Mouse (Mus musculus): ENCODE data around the gene Plpp7.

DNA sequence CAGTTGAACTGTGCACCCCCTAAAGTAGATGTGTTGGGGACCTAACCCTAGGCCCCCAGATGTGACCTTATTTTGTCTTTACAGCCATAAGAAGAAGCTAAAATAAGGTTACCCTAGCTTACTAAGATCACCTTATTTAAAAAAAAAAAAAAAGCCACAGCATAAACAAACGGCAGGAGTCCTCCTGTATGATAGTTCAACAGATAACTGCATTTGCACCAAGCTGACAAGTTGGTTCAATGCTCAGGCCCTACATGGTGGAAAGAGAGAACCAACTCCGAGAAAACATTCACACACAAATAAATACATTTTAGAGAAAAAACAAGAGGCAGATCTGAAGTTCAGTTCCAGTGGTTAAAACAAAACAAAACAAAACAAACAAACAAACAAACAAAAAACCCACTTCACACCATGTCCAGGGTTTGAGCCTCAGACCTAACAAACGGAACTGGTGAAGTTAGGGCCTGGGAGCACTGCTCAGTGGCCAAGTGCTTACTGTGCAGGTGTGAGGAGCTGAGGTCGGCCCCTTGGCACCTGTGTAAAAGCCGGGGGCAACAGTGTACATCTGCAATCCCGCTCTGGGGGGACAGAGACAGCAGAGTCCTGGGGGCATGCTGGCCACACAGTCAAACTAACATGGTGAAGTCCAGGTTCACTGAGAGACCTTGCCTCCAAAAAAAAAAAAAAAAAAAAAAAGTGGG, 36.7 kb downstream of the Plpp7 start:
- TF ChIP-seq POLR2A (IDR thresholded peaks at IDR 0.05; ENCODE audit: borderline replicate concordance, low read depth, low read length) (no peak), CTCF (IDR thresholded peaks at IDR 0.05; ENCODE audit: low read depth, low read length) (no peak)

Measured in bone marrow macrophage, adult 2 months (primary cell).